Comparison of ENCODE assay signal across 20 mouse cellular contexts in the genomic region with DNA sequence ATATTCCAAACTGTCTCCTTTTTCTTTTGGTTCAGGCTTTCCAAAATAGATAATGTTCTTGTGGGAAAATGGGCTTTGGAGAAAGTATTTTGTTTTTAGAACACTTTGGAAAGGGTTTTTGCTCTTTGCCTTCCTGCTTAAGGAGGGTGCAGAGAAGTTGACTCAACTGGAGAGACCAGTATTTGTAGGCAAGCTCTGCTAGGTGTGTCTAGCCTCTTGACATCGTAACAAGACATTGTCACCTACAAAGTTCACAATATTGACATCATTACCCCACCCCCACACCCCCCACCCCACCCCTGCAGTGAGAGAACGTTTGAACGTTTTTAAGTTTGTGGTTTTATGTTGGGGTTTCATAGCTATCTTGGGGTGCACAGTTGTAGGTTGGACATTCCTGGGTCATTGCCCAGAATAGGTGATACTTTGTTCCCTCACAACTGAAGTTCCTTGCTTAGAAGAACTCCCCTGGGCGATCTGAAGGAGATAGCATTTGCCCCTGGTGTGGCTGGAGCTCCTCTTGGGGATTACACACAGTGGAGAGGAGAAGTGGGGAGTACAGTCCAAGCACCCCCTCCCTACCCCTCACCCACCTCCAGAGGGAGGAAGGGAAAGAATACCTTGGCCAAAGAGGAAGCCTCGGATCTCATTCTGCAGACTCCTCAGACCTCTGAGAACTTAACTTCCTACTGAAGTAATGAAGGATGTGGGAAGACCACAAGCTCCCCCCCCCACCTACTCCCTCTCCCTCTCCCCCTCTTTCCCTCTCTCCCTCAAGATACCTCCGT. TPM values are rescaled to one million over a fixed set of nuclear protein-coding genes. Genes with fewer than 3 reads are reported as not detected.
DNase-seq lines count a peak whose midpoint lies in the region; ATAC-seq and TF ChIP-seq lines count a peak whose summit lies in the region.
"Had no signal": no experiment of that assay in that cellular context is flagged by ENCODE, and none has a peak within 500 bp of the region (broad histone marks: within the 10 kb centered on the region; RNA-seq: fewer than 3 reads in every experiment).

No protein-coding gene starts in this region.

- TF ChIP-seq CTCF in lung, adult 2 months (IDR thresholded peaks at IDR 0.05; ENCODE audit: insufficient read depth, low read length) = no peak
- TF ChIP-seq CTCF in hindbrain, postnatal 0 days (IDR thresholded peaks at IDR 0.05; ENCODE audit: low read depth) = no peak

- ATAC-seq in CD4-positive, CD25-positive, alpha-beta regulatory T cell, adult 4 months = no peak
- peak; percentile 45; the same call in 1 of the 2 replicates for ATAC-seq in lung, embryonic 16.5 days (ENCODE audit: low read depth)
- peak; percentile 76 for ATAC-seq in granulocyte monocyte progenitor cell, adult 5-6 weeks (replicated peaks; ENCODE audit: poor library complexity, severe bottlenecking)
- ATAC-seq in stomach, embryonic 16.5 days (ENCODE audit: insufficient read depth, low FRiP score) = no peak
- ATAC-seq in hindbrain, postnatal 0 days = no peak
- ATAC-seq: forebrain, postnatal 0 days; inflammation-experienced regulatory T-cells, adult 6 months had no signal

- 55% methylated on average over 6 of the region's 6 CpGs for WGBS in lung, embryonic 16.5 days
- 48% methylated on average over 6 of the region's 6 CpGs for WGBS in lung, adult 2 months
- 79% methylated on average over 6 of the region's 6 CpGs for WGBS in stomach, embryonic 16.5 days
- whole genome bisulfite sequencing in hindbrain, postnatal 0 days = 91% methylated on average over 6 of the region's 6 CpGs

- H3K36me3 ChIP-seq in lung, embryonic 16.5 days (ENCODE audit: control insufficient read depth, insufficient read depth, low read length) = peaks cover 2% of the 10 kb centered on the region
- H3K36me3 ChIP-seq in stomach, embryonic 16.5 days (ENCODE audit: control insufficient read depth, insufficient read depth, low read length) = no peaks in the 10 kb centered on the region
- H3K36me3 ChIP-seq in hindbrain, postnatal 0 days (ENCODE audit: insufficient read depth, low read length) = peaks cover under 1% of the 10 kb centered on the region; the same call in 1 of the 2 replicates

- peaks cover 16% of the 10 kb centered on the region for H3K4me1 ChIP-seq in lung, embryonic 16.5 days (replicated peaks; ENCODE audit: control insufficient read depth, insufficient read depth, low read length)
- H3K4me1 ChIP-seq in lung, adult 2 months (ENCODE audit: control insufficient read depth, insufficient read depth, low read length) = peaks cover 30% of the 10 kb centered on the region
- peaks cover 3% of the 10 kb centered on the region; the same call in 1 of the 2 replicates for H3K4me1 ChIP-seq in stomach, embryonic 16.5 days (ENCODE audit: control insufficient read depth, insufficient read depth, low read length)
- H3K4me1 ChIP-seq in hindbrain, postnatal 0 days (ENCODE audit: insufficient read depth, low read length) = peaks cover 5% of the 10 kb centered on the region; the same call in 1 of the 2 replicates

- DNase-seq in CD4-positive, CD25-positive, alpha-beta regulatory T cell, adult 2 months (ENCODE audit: low read depth, low spot score) = peak; percentile 30
- DNase-seq in lung, adult 2 months = no peak
- DNase-seq in right cerebral cortex, postnatal 36 days (ENCODE audit: low spot score in 2 of 2) = no peak
- no peak for DNase-seq in hindbrain, postnatal 0 days (ENCODE audit: low spot score)
- DNase-seq: adrenal gland, postnatal 10 days; cerebellum, adult 2 months; cerebellum, postnatal 36 days; forebrain, postnatal 0 days; heart, postnatal 10 days; kidney, adult 18-20 months; layer of hippocampus, adult 9-11 months had no signal

- peak overlapping the region; percentile 98 for H3K27ac ChIP-seq in lung, embryonic 16.5 days (ENCODE audit: low read length)
- H3K27ac ChIP-seq in stomach, embryonic 16.5 days (ENCODE audit: low read length) = peak overlapping the region; percentile 80
- no peak overlapping the region for H3K27ac ChIP-seq in hindbrain, postnatal 0 days
- H3K27ac ChIP-seq: kidney, postnatal 0 days; liver, embryonic 14.5 days; midbrain, embryonic 12.5 days had no signal

- H3K4me2 ChIP-seq in lung, embryonic 16.5 days (ENCODE audit: low read depth, low read length) = 0 out of 2 replicates have a peak overlapping the region, but pooled peaks have one; percentile 17
- no peak overlapping the region for H3K4me2 ChIP-seq in stomach, embryonic 16.5 days (ENCODE audit: low read depth, low read length)
- no peak overlapping the region for H3K4me2 ChIP-seq in hindbrain, postnatal 0 days (ENCODE audit: low read depth, low read length)
- H3K4me2 ChIP-seq: heart, embryonic 12.5 days; midbrain, embryonic 12.5 days had no signal

- no peak overlapping the region; the same call in 1 of the 2 replicates for H3K9ac ChIP-seq in lung, embryonic 16.5 days (ENCODE audit: low read length)
- H3K9ac ChIP-seq in stomach, embryonic 16.5 days (ENCODE audit: low read length) = no peak overlapping the region
- no peak overlapping the region for H3K9ac ChIP-seq in hindbrain, postnatal 0 days (replicated peaks; ENCODE audit: low read length)
- H3K9ac ChIP-seq: forebrain, postnatal 0 days; heart, embryonic 12.5 days; liver, embryonic 14.5 days; midbrain, embryonic 12.5 days had no signal

- no peaks in the 10 kb centered on the region for H3K9me3 ChIP-seq in lung, embryonic 16.5 days (ENCODE audit: control insufficient read depth, low read length)
- no peaks in the 10 kb centered on the region for H3K9me3 ChIP-seq in stomach, embryonic 16.5 days (replicated peaks; ENCODE audit: control insufficient read depth, low read length)
- H3K9me3 ChIP-seq in hindbrain, postnatal 0 days (ENCODE audit: low read length) = no peaks in the 10 kb centered on the region
- H3K9me3 ChIP-seq: heart, embryonic 12.5 days; midbrain, embryonic 12.5 days had no signal

- no peaks in the 10 kb centered on the region for H3K27me3 ChIP-seq in lung, embryonic 16.5 days (ENCODE audit: control insufficient read depth, insufficient read depth, low read depth, low read length)
- H3K27me3 ChIP-seq in stomach, embryonic 16.5 days (ENCODE audit: control insufficient read depth, insufficient read depth, low read length) = no peaks in the 10 kb centered on the region
- H3K27me3 ChIP-seq in hindbrain, postnatal 0 days (ENCODE audit: insufficient read depth, low read length) = no peaks in the 10 kb centered on the region
- H3K27me3 ChIP-seq: heart, embryonic 12.5 days; midbrain, embryonic 12.5 days had no signal

- H3K4me3 ChIP-seq in lung, embryonic 16.5 days (ENCODE audit: low read length) = no peak overlapping the region
- H3K4me3 ChIP-seq in lung, adult 2 months (replicated peaks; ENCODE audit: extremely low read depth, low read depth, low read length) = no peak overlapping the region
- no peak overlapping the region for H3K4me3 ChIP-seq in stomach, embryonic 16.5 days (replicated peaks; ENCODE audit: low read length)
- no peak overlapping the region for H3K4me3 ChIP-seq in hindbrain, postnatal 0 days (ENCODE audit: low read length)
- H3K4me3 ChIP-seq: heart, embryonic 12.5 days; midbrain, embryonic 12.5 days had no signal

- no peak for TF ChIP-seq POLR2A in lung, adult 2 months (IDR thresholded peaks at IDR 0.05; ENCODE audit: borderline replicate concordance, extremely low read depth, low read depth, low read length)

RNA-seq across cellular contexts. Expression of gene Elovl5, which starts 48.8 kb away (rescaled TPM):
- 100 to 1,000 TPM; 173 to 183 TPM for polyA plus RNA-seq in CD4-positive, CD25-positive, alpha-beta regulatory T cell, adult 4 months (2017; shearing (Covaris generic))
- 94.6 and 96.3 TPM in 2 replicates for polyA plus RNA-seq in lung, embryonic 16.5 days (2015; fragmentation: Nextera tagmentation; extraction: Ambion mirVana)
- polyA plus RNA-seq in lung, adult 2 months (2012; rRNA removed) = 102 and 155 TPM in 2 replicates
- total RNA-seq in granulocyte monocyte progenitor cell, adult 5-6 weeks (2014; fragmentation: Nextera tagmentation) = 79.8 and 80.9 TPM in 2 replicates
- total RNA-seq in granulocyte monocyte progenitor cell, adult 5-6 weeks (2017) = 123 and 128 TPM in 2 replicates
- 66.8 and 67.6 TPM in 2 replicates for polyA plus RNA-seq in stomach, embryonic 16.5 days (2015; fragmentation: Nextera tagmentation; extraction: Ambion mirVana)
- total RNA-seq in hindbrain, postnatal 0 days (2014; rRNA removed) = 90.5 and 92.4 TPM in 2 replicates
- polyA plus RNA-seq in hindbrain, postnatal 0 days (2015; fragmentation: Nextera tagmentation; extraction: Ambion mirVana) = 70.7 and 71.6 TPM in 2 replicates

Comparison
In these comparisons a context has a peak if more than half of its experiments do, and no peak if none do; other contexts are left out.
1. ATAC-seq: peak in lung, embryonic 16.5 days (single experiment) and granulocyte monocyte progenitor cell, adult 5-6 weeks (single experiment); none in CD4-positive, CD25-positive, alpha-beta regulatory T cell, adult 4 months (single experiment), stomach, embryonic 16.5 days (single experiment) and hindbrain, postnatal 0 days (single experiment).